Mouse (Mus musculus): ENCODE measurements around the gene Spa17. TPM values are rescaled to one million over a fixed set of nuclear protein-coding genes. Genes with fewer than 3 reads are reported as not detected.

The Spa17 gene
- polyA plus RNA-seq, 1 experiment from 2014 or later, result 2.2 TPM

GRCm38 (mm10) chr9:37653836-37654235 is 40.3 kb upstream of the Spa17 start:
- Histone ChIP-seq H3K36me3 (replicated peaks; ENCODE audit: insufficient read depth, low read length) (peaks cover 56% of the 10 kb centered on the region), H3K9ac (replicated peaks) (no peak overlapping the region), H3K27ac (ENCODE audit: low read depth) (no peak overlapping the region), H3K9me3 (ENCODE audit: low read length) (no peaks in the 10 kb centered on the region), H3K4me2 (ENCODE audit: low read depth, low read length) (no peak overlapping the region), H3K4me1 (ENCODE audit: insufficient read depth) (no peaks in the 10 kb centered on the region), H3K27me3 (ENCODE audit: insufficient read depth, low read length) (no peaks in the 10 kb centered on the region), H3K4me3 (ENCODE audit: low read depth, low read length) (no peak overlapping the region)
- no peak for TF ChIP-seq CTCF (IDR thresholded peaks at IDR 0.05; ENCODE audit: low read depth)
- TF ChIP-seq EP300 (IDR thresholded peaks at IDR 0.05; ENCODE audit: low read depth), result no peak
- ATAC-seq (no peak), DNase-seq (no peak)
- 83% methylated on average over 5 of the region's 5 CpGs for WGBS (ENCODE audit: insufficient replicate concordance)

- no peak for DNase-seq
- peaks cover 76% of the 10 kb centered on the region for H3K36me3 ChIP-seq (replicated peaks; ENCODE audit: insufficient read depth, low read length)
- no peaks in the 10 kb centered on the region for H3K4me1 ChIP-seq (ENCODE audit: insufficient read depth)
- no peaks in the 10 kb centered on the region for H3K27me3 ChIP-seq (ENCODE audit: insufficient read depth, low read length)
- ATAC-seq, result no peak
- WGBS (ENCODE audit: insufficient replicate concordance), result 87% methylated on average over 5 of the region's 5 CpGs
- H3K9me3 ChIP-seq (ENCODE audit: low read length), result no peaks in the 10 kb centered on the region
- TF ChIP-seq CTCF (IDR thresholded peaks at IDR 0.05; ENCODE audit: low read depth) (no peak), EP300 (IDR thresholded peaks at IDR 0.05; ENCODE audit: low read depth) (no peak)
- H3K4me3 ChIP-seq (ENCODE audit: low read depth, low read length), result no peak overlapping the region
- H3K9ac ChIP-seq (replicated peaks), result no peak overlapping the region
- H3K27ac ChIP-seq (ENCODE audit: low read depth), result no peak overlapping the region
- no peak overlapping the region for H3K4me2 ChIP-seq (ENCODE audit: low read depth, low read length)
Measured at GRCm38 (mm10) chr9:37650639-37651038, 37.1 kb upstream of the Spa17 start.

- no peak for DNase-seq
- H3K4me1 ChIP-seq (ENCODE audit: insufficient read depth), result no peaks in the 10 kb centered on the region
- no peak for TF ChIP-seq EP300 (IDR thresholded peaks at IDR 0.05; ENCODE audit: low read depth)
- no peak for TF ChIP-seq CTCF (IDR thresholded peaks at IDR 0.05; ENCODE audit: low read depth)
- no peak for ATAC-seq
- no peaks in the 10 kb centered on the region for H3K27me3 ChIP-seq (ENCODE audit: insufficient read depth, low read length)
- H3K9me3 ChIP-seq (ENCODE audit: low read length), result no peaks in the 10 kb centered on the region
- H3K4me2 ChIP-seq (ENCODE audit: low read depth, low read length), result no peak overlapping the region
- H3K36me3 ChIP-seq (replicated peaks; ENCODE audit: insufficient read depth, low read length), result peaks cover 47% of the 10 kb centered on the region
- 79% methylated on average over 3 of the region's 3 CpGs for WGBS (ENCODE audit: insufficient replicate concordance)
- H3K4me3 ChIP-seq (ENCODE audit: low read depth, low read length), result no peak overlapping the region
- H3K9ac ChIP-seq (replicated peaks), result no peak overlapping the region
- no peak overlapping the region for H3K27ac ChIP-seq (ENCODE audit: low read depth)
Measured at GRCm38 (mm10) chr9:37646246-37646645, 32.7 kb upstream of the Spa17 start.

GRCm38 (mm10) chr9:37638721-37639120 is 25.2 kb upstream of the Spa17 start:
- no peak overlapping the region for H3K9ac ChIP-seq (replicated peaks)
- no peak overlapping the region for H3K4me3 ChIP-seq (ENCODE audit: low read depth, low read length)
- H3K4me1 ChIP-seq (ENCODE audit: insufficient read depth), result no peaks in the 10 kb centered on the region
- 0 out of 2 replicates have a peak, but pooled peaks cover 2% of the 10 kb centered on the region for H3K36me3 ChIP-seq (replicated peaks; ENCODE audit: insufficient read depth, low read length)
- 74% methylated on average over 3 of the region's 3 CpGs for WGBS (ENCODE audit: insufficient replicate concordance)
- ATAC-seq, result no peak
- no peak overlapping the region for H3K27ac ChIP-seq (ENCODE audit: low read depth)
- no peak overlapping the region for H3K4me2 ChIP-seq (ENCODE audit: low read depth, low read length)
- H3K27me3 ChIP-seq (ENCODE audit: insufficient read depth, low read length), result no peaks in the 10 kb centered on the region
- no peaks in the 10 kb centered on the region for H3K9me3 ChIP-seq (ENCODE audit: low read length)
- no peak for TF ChIP-seq EP300 (IDR thresholded peaks at IDR 0.05; ENCODE audit: low read depth)
- no peak for DNase-seq

GRCm38 (mm10) chr9:37636800-37637542 is 23.4 kb upstream of the Spa17 start:
- TF ChIP-seq CTCF (IDR thresholded peaks at IDR 0.05; ENCODE audit: low read depth), result no peak
- WGBS (ENCODE audit: insufficient replicate concordance), result 55% methylated on average over 6 of the region's 6 CpGs
- no peaks in the 10 kb centered on the region for H3K27me3 ChIP-seq (ENCODE audit: insufficient read depth, low read length)
- H3K4me1 ChIP-seq (ENCODE audit: insufficient read depth), result no peaks in the 10 kb centered on the region
- no peak overlapping the region for H3K27ac ChIP-seq (ENCODE audit: low read depth)
- DNase-seq (no peak), ATAC-seq (no peak)
- H3K4me2 ChIP-seq (ENCODE audit: low read depth, low read length), result no peak overlapping the region
- no peak overlapping the region for H3K9ac ChIP-seq (replicated peaks)
- no peaks in the 10 kb centered on the region for H3K36me3 ChIP-seq (replicated peaks; ENCODE audit: insufficient read depth, low read length)
- H3K9me3 ChIP-seq (ENCODE audit: low read length), result no peaks in the 10 kb centered on the region
- no peak overlapping the region for H3K4me3 ChIP-seq (ENCODE audit: low read depth, low read length)

- 17% methylated on average over 7 of the region's 7 CpGs for whole genome bisulfite sequencing (ENCODE audit: insufficient replicate concordance)
- no peak overlapping the region for H3K9ac ChIP-seq (replicated peaks)
- H3K36me3 ChIP-seq (replicated peaks; ENCODE audit: insufficient read depth, low read length), result no peaks in the 10 kb centered on the region
- H3K9me3 ChIP-seq (ENCODE audit: low read length), result no peaks in the 10 kb centered on the region
- ATAC-seq, result no peak
- no peak overlapping the region for H3K4me3 ChIP-seq (ENCODE audit: low read depth, low read length)
- TF ChIP-seq EP300 (IDR thresholded peaks at IDR 0.05; ENCODE audit: low read depth) (no peak), CTCF (IDR thresholded peaks at IDR 0.05; ENCODE audit: low read depth) (peak; percentile 80)
- no peaks in the 10 kb centered on the region for H3K4me1 ChIP-seq (ENCODE audit: insufficient read depth)
- H3K27me3 ChIP-seq (ENCODE audit: insufficient read depth, low read length), result no peaks in the 10 kb centered on the region
- DNase-seq, result peak; percentile 56
- no peak overlapping the region for H3K4me2 ChIP-seq (ENCODE audit: low read depth, low read length)
- no peak overlapping the region for H3K27ac ChIP-seq (ENCODE audit: low read depth)
Measured at GRCm38 (mm10) chr9:37636335-37636734, 22.8 kb upstream of the Spa17 start.
